Comparison of ENCODE assay signal across 9 mouse cellular contexts in the genomic region with DNA sequence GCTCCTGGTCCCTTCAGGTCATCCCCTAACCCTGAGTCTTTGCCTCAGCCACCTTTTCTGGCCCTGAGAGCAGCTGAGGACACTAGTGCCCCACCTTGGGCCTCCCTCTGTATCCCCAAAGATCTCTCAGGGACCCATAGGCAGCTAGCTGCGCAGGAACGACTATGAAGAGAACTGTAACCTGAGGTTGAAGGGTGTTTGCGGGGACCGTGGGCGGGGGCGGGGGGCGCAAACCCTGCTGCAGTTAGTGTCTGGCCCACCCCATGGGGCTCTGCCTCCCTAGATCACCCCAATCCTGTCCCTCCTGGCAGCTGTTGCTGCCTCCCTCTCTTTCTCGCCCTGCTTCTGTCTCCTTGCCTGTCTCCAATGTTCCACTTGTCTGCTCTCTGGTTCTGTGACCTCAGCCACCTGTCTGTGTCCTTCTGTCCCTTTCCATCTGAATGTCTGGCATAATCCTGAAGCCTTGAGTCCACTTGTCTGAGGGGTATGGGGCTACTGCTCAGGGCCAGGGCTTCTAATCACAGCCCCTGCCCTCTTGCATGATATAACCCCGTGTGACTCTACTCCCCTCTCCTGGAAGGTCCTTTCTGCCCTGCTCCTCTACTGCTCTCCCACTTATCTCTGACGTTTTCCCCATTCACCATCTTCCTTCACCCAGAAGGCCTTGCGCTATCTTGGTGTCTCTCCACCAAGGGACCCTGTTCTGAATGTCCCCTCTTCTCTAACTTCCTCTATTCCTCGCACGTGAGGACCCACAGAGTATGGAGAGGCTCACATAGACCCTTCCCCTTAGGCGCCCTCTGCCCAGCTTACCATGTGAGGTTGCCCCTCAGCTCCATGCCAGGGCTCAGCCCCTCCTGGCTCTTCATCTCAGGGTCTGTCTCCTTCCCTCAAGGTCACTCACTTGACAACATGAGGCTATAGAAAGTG. TPM values are rescaled to one million over a fixed set of nuclear protein-coding genes. Genes with fewer than 3 reads are reported as not detected.
A peak's percentile ranks its signal among the peaks of the same experiment; 100 is the strongest.
DNase-seq lines count a peak whose midpoint lies in the region; ATAC-seq lines count a peak whose summit lies in the region.
"Had no signal": no experiment of that assay in that cellular context is flagged by ENCODE, and none has a peak within 500 bp of the region (broad histone marks: within the 10 kb centered on the region; RNA-seq: fewer than 3 reads in every experiment).

No protein-coding gene starts in this region.

- peaks cover 55% of the 10 kb centered on the region for H3K4me1 ChIP-seq in heart, embryonic 13.5 days
- H3K4me1 ChIP-seq in hindbrain, embryonic 11.5 days (replicated peaks; ENCODE audit: control insufficient read depth, insufficient read depth, low read length), result peaks cover 6% of the 10 kb centered on the region
- 0 out of 2 replicates have a peak, but pooled peaks cover 2% of the 10 kb centered on the region for H3K4me1 ChIP-seq in midbrain, embryonic 11.5 days (ENCODE audit: control insufficient read depth, insufficient read depth, low read length)

- peak overlapping the region; percentile 88 for H3K9ac ChIP-seq in heart, embryonic 13.5 days
- peak overlapping the region; percentile 71; the same call in 1 of the 2 replicates for H3K9ac ChIP-seq in hindbrain, embryonic 11.5 days (ENCODE audit: low read depth, low read length)
- H3K9ac ChIP-seq in midbrain, embryonic 11.5 days (ENCODE audit: low read length), result peak overlapping the region; percentile 80; the same call in 1 of the 2 replicates

- H3K36me3 ChIP-seq in heart, embryonic 13.5 days, result no peaks in the 10 kb centered on the region
- H3K36me3 ChIP-seq in hindbrain, embryonic 11.5 days (ENCODE audit: control insufficient read depth, insufficient read depth, low read length), result no peaks in the 10 kb centered on the region
- H3K36me3 ChIP-seq in midbrain, embryonic 11.5 days (ENCODE audit: control insufficient read depth, insufficient read depth, low read length), result no peaks in the 10 kb centered on the region

- peaks cover 53% of the 10 kb centered on the region for H3K27me3 ChIP-seq in heart, embryonic 13.5 days (replicated peaks)
- peaks cover 21% of the 10 kb centered on the region for H3K27me3 ChIP-seq in hindbrain, embryonic 11.5 days (ENCODE audit: control insufficient read depth, insufficient read depth, low read length)
- peaks cover 34% of the 10 kb centered on the region for H3K27me3 ChIP-seq in midbrain, embryonic 11.5 days (ENCODE audit: control insufficient read depth, insufficient read depth, low read length)

- DNase-seq in heart, postnatal 4 days, result no peak
- DNase-seq in MEL-GATA-1-ER (ENCODE audit: extremely low read depth, low read depth), result peak; percentile 63
- DNase-seq in hindbrain, embryonic 11.5 days (ENCODE audit: low spot score), result no peak
- peak; percentile 85 for DNase-seq in midbrain, embryonic 11.5 days (ENCODE audit: low spot score, missing footprints)
- no peak for DNase-seq in urinary bladder, postnatal 14 days (ENCODE audit: low spot score)
- DNase-seq in spleen, postnatal 14 days (ENCODE audit: low spot score in 2 of 2), result no peak
- no peak for DNase-seq in lung, postnatal 4 days
- DNase-seq: right cerebral cortex, adult 18-20 months had no signal

- H3K9me3 ChIP-seq in heart, embryonic 13.5 days, result no peaks in the 10 kb centered on the region
- H3K9me3 ChIP-seq in hindbrain, embryonic 11.5 days (ENCODE audit: control insufficient read depth, low read length), result no peaks in the 10 kb centered on the region
- H3K9me3 ChIP-seq in midbrain, embryonic 11.5 days (ENCODE audit: control insufficient read depth, low read length), result no peaks in the 10 kb centered on the region

- H3K4me3 ChIP-seq in heart, embryonic 13.5 days, result peak overlapping the region; percentile 67
- peak overlapping the region; percentile 49 for H3K4me3 ChIP-seq in hindbrain, embryonic 11.5 days (ENCODE audit: low read depth, low read length)
- H3K4me3 ChIP-seq in midbrain, embryonic 11.5 days (ENCODE audit: low read depth, low read length), result peak overlapping the region; percentile 60

- ATAC-seq in heart, embryonic 13.5 days (ENCODE audit: extremely low read depth, insufficient number of reproducible peaks, low FRiP score, low TSS enrichment), result no peak
- no peak for ATAC-seq in hindbrain, embryonic 11.5 days (ENCODE audit: low FRiP score)
- ATAC-seq in midbrain, embryonic 11.5 days (ENCODE audit: low FRiP score), result no peak

- H3K4me2 ChIP-seq in heart, embryonic 13.5 days, result peak overlapping the region; percentile 90
- peak overlapping the region; percentile 95 for H3K4me2 ChIP-seq in hindbrain, embryonic 11.5 days (replicated peaks; ENCODE audit: low read depth, low read length)
- H3K4me2 ChIP-seq in midbrain, embryonic 11.5 days, result peak overlapping the region; percentile 94

- peak overlapping the region; percentile 36 for H3K27ac ChIP-seq in heart, embryonic 13.5 days (replicated peaks)
- H3K27ac ChIP-seq in hindbrain, embryonic 11.5 days (ENCODE audit: low read depth, low read length), result no peak overlapping the region
- no peak overlapping the region for H3K27ac ChIP-seq in midbrain, embryonic 11.5 days (ENCODE audit: low read depth, low read length)

- 47% methylated on average over 14 of the region's 14 CpGs for WGBS in heart, embryonic 13.5 days
- 44% methylated on average over 14 of the region's 14 CpGs for WGBS in hindbrain, embryonic 11.5 days
- WGBS in midbrain, embryonic 11.5 days, result 45% methylated on average over 14 of the region's 14 CpGs

RNA-seq across cellular contexts. Expression of a gene that starts 0.9 kb away (rescaled TPM):
- 5.6 and 7.1 TPM in 2 replicates for polyA plus RNA-seq in heart, embryonic 13.5 days (2015; fragmentation: Nextera tagmentation; extraction: Ambion mirVana)
- 100 to 1,000 TPM; 101 to 105 TPM for total RNA-seq in heart, postnatal 4 days (2021)
- polyA plus RNA-seq in hindbrain, embryonic 11.5 days (2014; fragmentation: Nextera tagmentation; extraction: Ambion mirVana), result 2.5 and 3.2 TPM in 2 replicates
- 0.95 and 1.5 TPM in 2 replicates for polyA plus RNA-seq in midbrain, embryonic 11.5 days (2014; fragmentation: Nextera tagmentation; extraction: Ambion mirVana)

RNA-seq across cellular contexts. Expression of a gene that starts 15.8 kb away (rescaled TPM):
- 0.25 and 0.37 TPM in 2 replicates for polyA plus RNA-seq in heart, embryonic 13.5 days (2015; fragmentation: Nextera tagmentation; extraction: Ambion mirVana)
- total RNA-seq in heart, postnatal 4 days (2021), result under 1 TPM; 0.25 to 0.69 TPM
- polyA plus RNA-seq in hindbrain, embryonic 11.5 days (2014; fragmentation: Nextera tagmentation; extraction: Ambion mirVana), result 2.3 and 2.6 TPM in 2 replicates
- 2.0 and 2.3 TPM in 2 replicates for polyA plus RNA-seq in midbrain, embryonic 11.5 days (2014; fragmentation: Nextera tagmentation; extraction: Ambion mirVana)

RNA-seq across cellular contexts. Expression of a gene that starts 32.3 kb away (rescaled TPM):
- polyA plus RNA-seq in heart, embryonic 13.5 days (2015; fragmentation: Nextera tagmentation; extraction: Ambion mirVana), result 1.0 and 1.1 TPM in 2 replicates
- total RNA-seq in heart, postnatal 4 days (2021), result not detected
- 0.96 and 1.4 TPM in 2 replicates for polyA plus RNA-seq in hindbrain, embryonic 11.5 days (2014; fragmentation: Nextera tagmentation; extraction: Ambion mirVana)
- 0.20 and 0.43 TPM in 2 replicates for polyA plus RNA-seq in midbrain, embryonic 11.5 days (2014; fragmentation: Nextera tagmentation; extraction: Ambion mirVana)

RNA-seq across cellular contexts. Expression of a gene that starts 51.9 kb away (rescaled TPM):
- 12.3 and 14.3 TPM in 2 replicates for polyA plus RNA-seq in heart, embryonic 13.5 days (2015; fragmentation: Nextera tagmentation; extraction: Ambion mirVana)
- total RNA-seq in heart, postnatal 4 days (2021), result 10 to 100 TPM; 22.5 to 24.2 TPM
- polyA plus RNA-seq in hindbrain, embryonic 11.5 days (2014; fragmentation: Nextera tagmentation; extraction: Ambion mirVana), result 19.9 and 20.7 TPM in 2 replicates
- polyA plus RNA-seq in midbrain, embryonic 11.5 days (2014; fragmentation: Nextera tagmentation; extraction: Ambion mirVana), result 20.0 and 26.9 TPM in 2 replicates

RNA-seq across cellular contexts. Expression of a gene that starts 51.9 kb away (rescaled TPM):
- 49.8 and 52.0 TPM in 2 replicates for polyA plus RNA-seq in heart, embryonic 13.5 days (2015; fragmentation: Nextera tagmentation; extraction: Ambion mirVana)
- total RNA-seq in heart, postnatal 4 days (2021), result 10 to 100 TPM; 44.7 to 45.0 TPM
- 102 and 109 TPM in 2 replicates for polyA plus RNA-seq in hindbrain, embryonic 11.5 days (2014; fragmentation: Nextera tagmentation; extraction: Ambion mirVana)
- polyA plus RNA-seq in midbrain, embryonic 11.5 days (2014; fragmentation: Nextera tagmentation; extraction: Ambion mirVana), result 105 and 106 TPM in 2 replicates

Comparison
In these comparisons a context has a peak if more than half of its experiments do, and no peak if none do; other contexts are left out.
1. DNase-seq: peak in MEL-GATA-1-ER (single experiment) and midbrain, embryonic 11.5 days (single experiment); none in heart, postnatal 4 days (single experiment), hindbrain, embryonic 11.5 days (single experiment), urinary bladder, postnatal 14 days (single experiment), spleen, postnatal 14 days (0 of 2) and lung, postnatal 4 days (0 of 2).
2. Peak in every context shown above with its lines, with median percentiles within 50 percentile points of each other: H3K4me2 ChIP-seq, H3K4me3 ChIP-seq and H3K9ac ChIP-seq.